Mouse (Mus musculus): ENCODE results near the gene Rptor. TPM values are rescaled to one million over a fixed set of nuclear protein-coding genes. Genes with fewer than 3 reads are reported as not detected.
"Not testable (repeated sequence)": the region's sequence is repeated elsewhere in the genome, so short reads cannot be mapped to it uniquely, and the experiment has no call there.

Rptor gene
- polyA plus RNA-seq, 1 experiment from 2014 or later = 10.8 TPM

DNA sequence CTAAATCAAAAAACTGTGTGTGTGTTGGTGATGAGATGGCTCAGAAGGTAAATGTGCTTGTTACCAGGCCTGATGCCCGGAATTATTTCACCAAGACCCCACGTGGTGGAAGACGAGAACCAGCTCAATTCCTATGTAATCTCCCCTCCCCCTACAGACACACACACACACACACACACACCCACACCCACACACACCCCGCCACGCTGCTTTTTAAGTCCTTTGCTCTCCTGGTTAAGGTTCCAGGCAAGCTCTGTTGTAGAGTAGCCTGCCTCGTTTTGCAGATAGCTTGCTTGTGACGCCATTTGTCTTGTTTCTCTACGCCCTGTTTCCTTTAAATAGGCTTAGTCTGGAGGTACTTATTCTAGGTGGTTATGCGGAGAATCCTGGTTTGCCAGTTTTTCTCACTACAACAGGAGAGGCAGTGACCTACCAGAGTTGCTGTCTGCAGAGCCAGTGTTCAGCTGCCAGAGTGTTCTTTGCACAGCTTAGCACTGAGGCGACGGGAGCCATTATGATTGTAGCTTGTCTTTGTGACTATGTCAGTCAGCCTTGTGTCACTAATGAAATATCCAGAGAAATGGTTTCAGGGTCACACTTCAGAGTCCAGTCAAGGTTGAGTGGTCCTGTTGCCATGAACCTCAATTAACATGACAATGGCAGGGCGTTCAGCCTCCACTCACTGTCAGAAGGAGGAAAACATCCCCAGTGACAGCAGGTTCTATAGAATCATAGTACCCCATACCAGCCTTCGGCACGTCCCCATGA lies 42.1 kb downstream of the Rptor start:
- 9% methylated on average over 14 of the region's 14 CpGs for WGBS
- Histone ChIP-seq H3K36me3 (ENCODE audit: control insufficient read depth, insufficient read depth, low read length) (no peaks in the 10 kb centered on the region), H3K9me3 (ENCODE audit: control insufficient read depth, low read length) (no peaks in the 10 kb centered on the region), H3K27me3 (ENCODE audit: control insufficient read depth, insufficient read depth, low read length) (no peaks in the 10 kb centered on the region), H3K4me1 (ENCODE audit: control insufficient read depth, insufficient read depth, low read length) (peaks cover 28% of the 10 kb centered on the region), H3K9ac (replicated peaks; ENCODE audit: low read length) (0 out of 2 replicates have a peak overlapping the region, but pooled peaks have one; percentile 12), H3K4me2 (ENCODE audit: low read length) (0 out of 2 replicates have a peak overlapping the region, but pooled peaks have one; percentile 9), H3K27ac (replicated peaks; ENCODE audit: low read depth, low read length) (peak overlapping the region; percentile 65), H3K4me3 (replicated peaks; ENCODE audit: low read depth, low read length) (no peak overlapping the region)
- ATAC-seq (ENCODE audit: low FRiP score, low TSS enrichment) = peak; percentile 34; the same call in 1 of the 2 replicates
- peak; percentile 50 for DNase-seq

DNA sequence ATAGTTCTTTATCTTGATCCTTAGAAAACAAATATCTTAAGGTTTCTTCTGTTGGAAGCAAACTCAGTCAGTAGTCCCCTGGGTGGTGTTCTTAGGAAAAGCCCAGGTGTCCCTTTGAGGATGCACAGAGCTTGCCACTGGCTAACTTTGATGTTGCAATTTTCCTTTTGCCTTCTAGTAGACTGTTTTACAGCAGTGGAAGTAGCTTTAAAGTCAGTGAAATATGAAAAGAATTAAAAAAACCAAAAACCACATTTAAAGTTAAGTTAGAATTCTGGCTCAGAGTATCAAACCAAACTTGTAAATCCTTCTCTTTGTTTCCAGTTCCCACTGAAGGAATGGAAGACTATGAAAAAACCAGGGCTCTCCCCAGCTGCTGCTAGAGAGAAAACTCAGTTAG lies 47.8 kb downstream of the Rptor start:
- DNase-seq = no peak
- Histone ChIP-seq H3K4me1 (ENCODE audit: control insufficient read depth, insufficient read depth, low read length) (peaks cover 21% of the 10 kb centered on the region; the same call in 1 of the 2 replicates), H3K27ac (replicated peaks; ENCODE audit: low read depth, low read length) (no peak overlapping the region), H3K36me3 (ENCODE audit: control insufficient read depth, insufficient read depth, low read length) (no peaks in the 10 kb centered on the region), H3K9ac (replicated peaks; ENCODE audit: low read length) (no peak overlapping the region), H3K27me3 (ENCODE audit: control insufficient read depth, insufficient read depth, low read length) (no peaks in the 10 kb centered on the region), H3K4me2 (ENCODE audit: low read length) (no peak overlapping the region), H3K4me3 (replicated peaks; ENCODE audit: low read depth, low read length) (no peak overlapping the region), H3K9me3 (ENCODE audit: control insufficient read depth, low read length) (no peaks in the 10 kb centered on the region)
- ATAC-seq (ENCODE audit: low FRiP score, low TSS enrichment) = no peak

DNA sequence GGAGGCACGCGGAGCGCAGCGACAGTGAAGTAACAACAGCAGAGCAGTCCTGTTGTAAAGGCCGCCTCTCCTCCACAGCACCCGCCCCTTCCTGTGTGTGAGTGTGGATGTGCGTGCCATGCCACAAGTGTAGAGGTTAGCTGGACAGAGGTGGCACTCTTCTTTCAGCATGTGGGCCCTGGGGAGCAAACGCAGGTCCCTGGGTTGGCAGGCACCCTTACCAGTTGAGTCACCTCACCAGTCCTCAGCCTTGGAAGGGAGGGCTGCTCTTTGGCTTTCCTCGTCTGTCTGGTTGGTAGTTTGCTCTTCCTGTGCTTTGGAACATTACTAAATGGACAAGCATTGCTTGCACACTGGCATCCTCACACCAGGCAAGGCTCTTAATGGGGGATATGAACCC lies 50.6 kb downstream of the Rptor start:
- no peaks in the 10 kb centered on the region for H3K36me3 ChIP-seq (ENCODE audit: control insufficient read depth, insufficient read depth, low read length)
- DNase-seq = no peak
- no peak overlapping the region for H3K4me2 ChIP-seq (ENCODE audit: low read length)
- H3K27me3 ChIP-seq (ENCODE audit: control insufficient read depth, insufficient read depth, low read length) = no peaks in the 10 kb centered on the region
- H3K4me3 ChIP-seq (replicated peaks; ENCODE audit: low read depth, low read length) = no peak overlapping the region
- ATAC-seq (ENCODE audit: low FRiP score, low TSS enrichment) = no peak
- H3K9ac ChIP-seq (replicated peaks; ENCODE audit: low read length) = no peak overlapping the region
- no peak overlapping the region for H3K27ac ChIP-seq (replicated peaks; ENCODE audit: low read depth, low read length)
- no peaks in the 10 kb centered on the region for H3K9me3 ChIP-seq (ENCODE audit: control insufficient read depth, low read length)
- peaks cover 15% of the 10 kb centered on the region; the same call in 1 of the 2 replicates for H3K4me1 ChIP-seq (ENCODE audit: control insufficient read depth, insufficient read depth, low read length)
- WGBS = 89% methylated on average over 9 of the region's 9 CpGs

DNA sequence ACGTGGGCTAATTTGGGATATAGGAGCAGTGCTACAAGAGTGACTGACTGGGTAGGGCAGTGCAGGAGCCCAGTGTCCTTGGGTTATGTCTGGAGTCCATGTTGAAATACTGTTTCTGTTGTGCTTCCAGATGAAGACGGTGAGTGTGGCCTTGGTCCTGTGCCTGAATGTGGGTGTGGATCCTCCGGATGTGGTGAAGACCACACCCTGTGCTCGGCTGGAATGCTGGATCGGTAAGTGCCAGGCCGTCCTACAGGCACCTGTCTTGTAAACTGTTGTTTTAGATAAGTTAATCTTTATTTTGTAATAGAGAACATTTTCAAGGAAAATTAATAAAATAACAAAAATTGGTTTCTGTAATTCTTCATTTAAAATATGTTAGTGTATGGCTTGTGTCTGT lies 54.8 kb downstream of the Rptor start:
- Histone ChIP-seq H3K4me1 (ENCODE audit: control insufficient read depth, insufficient read depth, low read length) (no peaks in the 10 kb centered on the region), H3K9ac (replicated peaks; ENCODE audit: low read length) (no peak overlapping the region), H3K36me3 (ENCODE audit: control insufficient read depth, insufficient read depth, low read length) (no peaks in the 10 kb centered on the region), H3K27me3 (ENCODE audit: control insufficient read depth, insufficient read depth, low read length) (no peaks in the 10 kb centered on the region), H3K4me3 (replicated peaks; ENCODE audit: low read depth, low read length) (no peak overlapping the region), H3K9me3 (ENCODE audit: control insufficient read depth, low read length) (no peaks in the 10 kb centered on the region), H3K4me2 (ENCODE audit: low read length) (no peak overlapping the region), H3K27ac (replicated peaks; ENCODE audit: low read depth, low read length) (no peak overlapping the region)
- 93% methylated on average over 6 of the region's 6 CpGs for WGBS
- ATAC-seq (ENCODE audit: low FRiP score, low TSS enrichment) (no peak), DNase-seq (no peak)

DNA sequence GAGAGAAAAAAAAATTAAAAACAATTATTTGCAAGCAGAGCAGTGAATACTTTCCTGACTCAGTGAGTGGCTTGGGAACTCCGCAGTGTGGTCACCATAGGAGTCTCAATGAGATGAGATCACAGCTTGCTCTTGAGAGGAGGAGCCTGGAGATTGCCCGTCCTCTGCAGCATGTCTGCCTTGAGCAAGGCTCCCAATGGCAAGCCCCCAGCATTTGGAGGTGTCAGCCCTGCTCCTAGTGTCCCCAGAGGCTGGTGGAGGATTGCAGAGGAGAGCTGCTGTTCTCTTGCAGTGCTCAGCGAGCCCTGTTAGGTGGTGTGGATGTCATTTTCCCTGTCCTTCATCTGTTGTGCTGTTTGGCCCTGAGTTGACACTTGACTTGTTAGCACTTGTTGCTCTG lies 56.6 kb downstream of the Rptor start:
- 88% methylated on average over 3 of the region's 3 CpGs for WGBS
- ATAC-seq (ENCODE audit: low FRiP score, low TSS enrichment) (no peak), DNase-seq (no peak)
- H3K4me2 ChIP-seq (ENCODE audit: low read length) = no peak overlapping the region
- no peaks in the 10 kb centered on the region for H3K27me3 ChIP-seq (ENCODE audit: control insufficient read depth, insufficient read depth, low read length)
- no peaks in the 10 kb centered on the region for H3K36me3 ChIP-seq (ENCODE audit: control insufficient read depth, insufficient read depth, low read length)
- H3K4me3 ChIP-seq (replicated peaks; ENCODE audit: low read depth, low read length) = no peak overlapping the region
- no peak overlapping the region for H3K27ac ChIP-seq (replicated peaks; ENCODE audit: low read depth, low read length)
- H3K9ac ChIP-seq (replicated peaks; ENCODE audit: low read length) = no peak overlapping the region
- H3K4me1 ChIP-seq (ENCODE audit: control insufficient read depth, insufficient read depth, low read length) = no peaks in the 10 kb centered on the region
- no peaks in the 10 kb centered on the region for H3K9me3 ChIP-seq (ENCODE audit: control insufficient read depth, low read length)

DNA sequence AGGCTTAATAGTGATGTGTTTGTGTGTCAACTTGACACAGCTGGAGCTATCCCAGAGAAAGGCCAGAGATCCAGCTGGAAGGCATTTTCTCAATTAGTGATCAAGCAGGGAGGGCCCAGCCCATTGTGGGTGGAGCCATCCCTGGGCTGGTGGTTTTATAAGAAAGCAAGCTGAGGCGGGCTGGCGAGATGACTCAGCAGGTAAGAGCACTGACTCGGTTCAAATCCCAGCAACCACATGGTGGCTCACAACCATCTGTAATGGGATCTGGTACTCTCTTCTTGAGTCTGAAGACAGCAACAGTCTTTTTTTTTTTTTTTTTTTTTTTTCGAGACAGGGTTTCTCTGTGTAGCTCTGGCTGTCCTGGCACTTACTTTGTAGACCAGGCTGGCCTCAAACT lies 58.8 kb downstream of the Rptor start:
- WGBS = 57% methylated on average over 4 of the region's 4 CpGs

DNA sequence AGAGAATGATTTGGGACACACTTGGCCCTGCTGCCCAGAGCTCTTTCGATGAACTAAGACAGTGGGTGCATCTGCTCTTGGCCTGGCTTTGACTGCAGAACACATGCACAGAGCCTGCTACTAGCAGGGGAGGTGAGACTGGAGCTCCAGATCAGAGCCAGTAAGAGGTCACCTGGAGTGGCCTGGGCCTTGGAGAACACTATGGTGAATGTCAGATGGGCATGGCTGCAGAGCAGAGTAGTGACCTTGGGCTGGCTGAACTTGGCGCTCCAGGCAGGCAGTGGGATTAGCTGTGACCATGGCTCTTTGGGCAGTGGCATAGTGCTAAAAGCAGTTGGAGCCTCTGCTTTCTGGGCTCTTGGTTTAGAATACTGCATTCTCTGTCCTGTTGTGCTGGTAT lies 61.2 kb downstream of the Rptor start:
- ATAC-seq (ENCODE audit: low FRiP score, low TSS enrichment) (no peak), DNase-seq (no peak)
- no peak overlapping the region for H3K9ac ChIP-seq (replicated peaks; ENCODE audit: low read length)
- H3K9me3 ChIP-seq (ENCODE audit: control insufficient read depth, low read length) = no peaks in the 10 kb centered on the region
- no peak overlapping the region for H3K4me3 ChIP-seq (replicated peaks; ENCODE audit: low read depth, low read length)
- H3K4me2 ChIP-seq (ENCODE audit: low read length) = no peak overlapping the region
- no peaks in the 10 kb centered on the region for H3K36me3 ChIP-seq (ENCODE audit: control insufficient read depth, insufficient read depth, low read length)
- WGBS = 86% methylated on average over 2 of the region's 2 CpGs
- peaks cover 9% of the 10 kb centered on the region for H3K4me1 ChIP-seq (ENCODE audit: control insufficient read depth, insufficient read depth, low read length)
- H3K27ac ChIP-seq (replicated peaks; ENCODE audit: low read depth, low read length) = no peak overlapping the region
- no peaks in the 10 kb centered on the region for H3K27me3 ChIP-seq (ENCODE audit: control insufficient read depth, insufficient read depth, low read length)

More for the DNA sequence above, 58.8 kb downstream of the Rptor start:
- not testable (repeated sequence) for H3K27me3 ChIP-seq (ENCODE audit: control insufficient read depth, insufficient read depth, low read length); H3K9ac ChIP-seq (replicated peaks; ENCODE audit: low read length); ATAC-seq (ENCODE audit: low FRiP score, low TSS enrichment); H3K9me3 ChIP-seq (ENCODE audit: control insufficient read depth, low read length); H3K36me3 ChIP-seq (ENCODE audit: control insufficient read depth, insufficient read depth, low read length); H3K4me1 ChIP-seq (ENCODE audit: control insufficient read depth, insufficient read depth, low read length); DNase-seq; H3K4me3 ChIP-seq (replicated peaks; ENCODE audit: low read depth, low read length); H3K4me2 ChIP-seq (ENCODE audit: low read length); H3K27ac ChIP-seq (replicated peaks; ENCODE audit: low read depth, low read length)

DNA sequence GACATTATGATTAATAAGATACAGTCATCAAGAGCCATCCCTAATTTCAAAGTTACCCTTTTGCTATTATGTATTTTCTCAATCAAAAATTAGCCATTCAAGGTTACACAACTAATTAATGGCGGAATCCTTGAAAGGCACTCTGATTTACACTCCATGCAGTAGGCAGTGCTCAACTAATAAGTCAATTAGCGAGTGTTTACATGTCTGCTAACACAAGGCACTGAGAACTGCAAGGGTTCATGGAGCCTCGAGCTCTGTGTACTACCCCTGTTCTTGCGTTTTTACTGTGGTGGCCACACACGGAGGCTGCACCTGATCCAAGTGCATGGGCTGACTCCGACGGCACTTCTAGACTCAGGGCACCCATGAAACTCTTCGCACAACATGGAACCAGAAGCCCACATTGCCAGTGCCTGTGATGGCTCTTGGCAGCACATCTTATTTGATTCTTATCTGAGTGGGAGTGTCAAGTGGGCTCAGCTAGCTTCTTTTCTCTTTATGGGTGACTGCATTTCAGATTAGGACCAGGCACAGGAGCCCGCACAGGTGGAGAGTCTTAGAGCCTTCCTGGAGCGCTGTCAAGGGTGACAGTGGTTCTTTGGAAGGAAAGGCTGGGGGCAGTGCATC lies 62.1 kb downstream of the Rptor start:
- ATAC-seq (ENCODE audit: low FRiP score, low TSS enrichment) (no peak), DNase-seq (no peak)
- Histone ChIP-seq H3K27ac (replicated peaks; ENCODE audit: low read depth, low read length) (no peak overlapping the region), H3K9me3 (ENCODE audit: control insufficient read depth, low read length) (no peaks in the 10 kb centered on the region), H3K9ac (replicated peaks; ENCODE audit: low read length) (no peak overlapping the region), H3K36me3 (ENCODE audit: control insufficient read depth, insufficient read depth, low read length) (no peaks in the 10 kb centered on the region), H3K4me2 (ENCODE audit: low read length) (no peak overlapping the region), H3K4me1 (ENCODE audit: control insufficient read depth, insufficient read depth, low read length) (peaks cover 9% of the 10 kb centered on the region), H3K27me3 (ENCODE audit: control insufficient read depth, insufficient read depth, low read length) (no peaks in the 10 kb centered on the region), H3K4me3 (replicated peaks; ENCODE audit: low read depth, low read length) (no peak overlapping the region)
- WGBS = 81% methylated on average over 10 of the region's 10 CpGs

DNA sequence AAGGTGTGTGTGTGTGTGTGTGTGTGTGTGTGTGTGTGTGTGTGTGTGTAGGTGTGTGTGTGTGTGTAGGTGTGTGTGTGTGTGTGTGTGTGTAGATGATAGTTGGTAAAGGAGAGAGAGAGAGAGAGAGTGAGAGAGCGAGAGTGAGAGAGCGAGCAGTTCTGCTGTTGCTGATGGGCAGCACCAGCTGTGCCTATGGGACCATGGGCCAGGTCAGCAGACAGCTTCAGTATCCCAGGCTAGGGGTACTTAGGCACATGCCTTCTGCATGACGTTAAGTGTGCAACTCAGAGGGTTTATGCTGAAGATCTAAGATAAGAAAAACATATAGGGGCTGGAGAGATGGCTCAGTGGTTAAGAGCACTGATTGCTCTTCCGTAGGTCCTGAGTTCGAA lies 62.6 kb downstream of the Rptor start:
- Histone ChIP-seq H3K4me2 (ENCODE audit: low read length) (no peak overlapping the region), H3K27me3 (ENCODE audit: control insufficient read depth, insufficient read depth, low read length) (no peaks in the 10 kb centered on the region), H3K4me3 (replicated peaks; ENCODE audit: low read depth, low read length) (no peak overlapping the region), H3K27ac (replicated peaks; ENCODE audit: low read depth, low read length) (no peak overlapping the region), H3K4me1 (ENCODE audit: control insufficient read depth, insufficient read depth, low read length) (peaks cover 9% of the 10 kb centered on the region), H3K9me3 (ENCODE audit: control insufficient read depth, low read length) (no peaks in the 10 kb centered on the region), H3K9ac (replicated peaks; ENCODE audit: low read length) (no peak overlapping the region), H3K36me3 (ENCODE audit: control insufficient read depth, insufficient read depth, low read length) (no peaks in the 10 kb centered on the region)
- DNase-seq (no peak), ATAC-seq (ENCODE audit: low FRiP score, low TSS enrichment) (no peak)
- WGBS = 86% methylated on average over 5 of the region's 5 CpGs

All from midbrain, embryonic 14.5 days (tissue).